Mouse (Mus musculus) splenic B cell, adult 2 months (primary cell): ENCODE measurements around the gene Bcl7b.
"Not testable (repeated sequence)": the region's sequence is repeated elsewhere in the genome, so short reads cannot be mapped to it uniquely, and the experiment has no call there.

Source experiments
- DNase-seq: peaks from one replicate; pipeline ENCODE4 v3.0.0-alpha.2; 2011; ENCODE audit warnings: low read depth, low spot score
- H3K27me3 ChIP-seq: 2 replicates; pipeline ENCODE4 v1.6.1; 2012; ENCODE audit warnings: mild to moderate bottlenecking, low read length, moderate library complexity, mixed read lengths; ENCODE audit not compliant: control insufficient read depth, poor library complexity, insufficient read depth, severe bottlenecking
- H3K36me3 ChIP-seq: 2 replicates; pipeline ENCODE4 v1.6.1; 2012; ENCODE audit warnings: mild to moderate bottlenecking, low read length, moderate library complexity, mixed read lengths; ENCODE audit not compliant: control insufficient read depth, poor library complexity, insufficient read depth, severe bottlenecking

Bcl7b gene

GRCm38 (mm10) chr5:135216871-135217270 lies 48.8 kb downstream of the Bcl7b start:
- H3K36me3 ChIP-seq, result peaks cover 28% of the 10 kb centered on the region
- DNase-seq, result no peak
- no peaks in the 10 kb centered on the region for H3K27me3 ChIP-seq

DNA sequence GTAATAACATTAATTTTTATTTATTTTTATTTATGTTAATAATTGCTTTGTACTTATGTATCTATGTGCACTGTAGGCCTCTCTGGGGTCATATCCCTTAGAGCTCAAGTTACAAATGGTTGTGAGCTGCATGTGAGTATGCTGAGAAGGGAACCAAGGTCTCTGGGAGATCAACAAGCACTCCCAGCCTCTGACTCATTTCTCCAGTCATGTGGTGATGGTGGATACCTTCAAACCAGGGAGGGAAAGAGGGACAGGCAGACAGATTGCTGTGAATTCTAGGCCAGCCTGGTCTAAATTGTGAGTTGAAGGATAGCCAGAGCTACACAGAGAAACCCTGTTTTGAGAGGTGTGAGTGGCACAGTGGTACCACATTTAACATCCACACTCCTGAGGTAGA lies 52.9 kb downstream of the Bcl7b start:
- H3K36me3 ChIP-seq, result peaks cover 28% of the 10 kb centered on the region
- no peak for DNase-seq
- H3K27me3 ChIP-seq, result no peaks in the 10 kb centered on the region

DNA sequence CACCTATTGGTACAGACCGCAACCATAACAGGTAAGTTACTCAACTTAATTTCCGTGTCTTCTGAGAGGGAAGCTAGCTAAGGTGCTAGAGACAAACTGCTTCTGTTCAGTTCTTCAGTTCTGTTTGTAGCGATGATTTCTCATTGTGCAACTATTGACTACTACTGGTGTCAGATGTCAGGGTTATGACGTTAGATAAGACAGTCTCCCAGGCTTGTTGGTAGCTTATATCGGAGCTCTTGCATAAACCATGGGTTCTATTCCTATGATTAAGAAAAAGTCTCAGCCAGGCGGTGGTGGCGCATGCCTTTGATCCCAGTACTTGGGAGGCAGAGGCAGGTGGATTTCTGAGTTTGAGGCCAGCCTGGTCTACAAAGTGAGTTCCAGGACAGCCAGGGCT lies 54.0 kb downstream of the Bcl7b start:
- no peaks in the 10 kb centered on the region for H3K27me3 ChIP-seq
- H3K36me3 ChIP-seq, result peaks cover 27% of the 10 kb centered on the region
- no peak for DNase-seq

DNA sequence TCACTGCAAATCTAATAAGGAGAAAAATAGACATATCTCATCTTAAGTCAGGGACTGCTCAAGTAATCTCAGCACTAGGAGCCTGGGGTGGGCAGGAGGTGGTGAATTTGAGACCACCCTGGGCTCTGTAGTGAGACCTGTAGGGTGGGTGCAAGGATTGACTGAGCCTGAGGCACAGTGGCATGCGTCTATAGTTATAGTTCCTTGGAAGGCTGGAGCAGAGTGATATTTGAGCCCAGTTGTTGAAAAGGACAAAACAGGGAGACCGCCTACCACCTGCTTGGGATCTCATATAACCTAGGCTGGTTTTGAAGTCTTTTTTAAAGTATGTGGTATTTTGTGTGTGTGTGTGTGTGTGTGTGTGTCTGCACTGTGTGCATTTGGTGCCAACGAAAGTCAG lies 56.1 kb downstream of the Bcl7b start:
- H3K36me3 ChIP-seq, result peaks cover 18% of the 10 kb centered on the region
- DNase-seq, result no peak
- no peaks in the 10 kb centered on the region for H3K27me3 ChIP-seq

GRCm38 (mm10) chr5:135225879-135226278 lies 57.8 kb downstream of the Bcl7b start:
- H3K36me3 ChIP-seq, result peaks cover 15% of the 10 kb centered on the region; the same call in 1 of the 2 replicates
- not testable (repeated sequence) for H3K27me3 ChIP-seq, DNase-seq

- Histone ChIP-seq H3K36me3 (peaks cover 16% of the 10 kb centered on the region), H3K27me3 (no peaks in the 10 kb centered on the region)
- DNase-seq, result no peak
Measured at GRCm38 (mm10) chr5:135230186-135230585, 62.1 kb downstream of the Bcl7b start.
